Mouse (Mus musculus): ENCODE measurements around the gene Siglec1. TPM values are rescaled to one million over a fixed set of nuclear protein-coding genes. Genes with fewer than 3 reads are reported as not detected.
A peak's percentile ranks its signal among the peaks of the same experiment; 100 is the strongest.
"Not testable (repeated sequence)": the region's sequence is repeated elsewhere in the genome, so short reads cannot be mapped to it uniquely, and the experiment has no call there.

The Siglec1 gene
- polyA plus RNA-seq, 1 experiment from 2014 or later = 0.37 TPM

GRCm38 (mm10) chr2:131044354-131044852 lies 42.2 kb downstream of the Siglec1 start:
- Histone ChIP-seq H3K27ac (ENCODE audit: low read length) (no peak overlapping the region), H3K36me3 (ENCODE audit: control insufficient read depth, insufficient read depth, low read length) (no peaks in the 10 kb centered on the region), H3K9ac (ENCODE audit: low read depth, low read length) (no peak overlapping the region), H3K4me1 (ENCODE audit: control insufficient read depth, insufficient read depth, low read length) (peaks cover 16% of the 10 kb centered on the region), H3K9me3 (ENCODE audit: control insufficient read depth, low read length) (no peaks in the 10 kb centered on the region), H3K4me3 (ENCODE audit: low read length) (no peak overlapping the region; the same call in 1 of the 2 replicates), H3K27me3 (replicated peaks; ENCODE audit: control insufficient read depth, insufficient read depth, low read length) (peaks cover 35% of the 10 kb centered on the region), H3K4me2 (ENCODE audit: low read depth, low read length) (peak overlapping the region; percentile 24; the same call in 1 of the 2 replicates)
- WGBS = 9% methylated on average over 7 of the region's 7 CpGs
- peak; percentile 53 for ATAC-seq

DNA sequence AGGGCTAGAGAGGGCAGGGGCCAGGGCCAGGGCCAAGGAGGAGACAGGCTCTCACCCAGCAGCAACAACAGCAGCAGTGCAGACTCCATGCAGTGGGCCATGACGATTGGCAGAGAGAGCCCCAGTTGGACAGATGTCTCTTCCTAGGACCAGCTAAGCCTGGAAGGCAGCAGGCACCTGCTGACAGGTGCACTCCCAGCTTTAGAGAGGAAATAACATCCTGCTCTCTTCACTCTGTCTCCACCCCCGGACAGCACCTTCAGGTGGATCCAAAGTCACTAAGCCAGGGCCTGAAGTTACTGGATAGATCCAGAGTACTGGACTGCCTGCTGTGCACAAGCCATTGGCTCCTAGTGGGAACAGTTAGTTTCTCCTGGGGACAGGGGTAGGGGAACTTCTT lies 43.6 kb downstream of the Siglec1 start, which contains the start of gene Gfra4:
TSS of gene Gfra4 (minus strand) at position 101 of the 400 bp plus-strand sequence.
- no peak within 1 kb of the TSS for H3K9ac ChIP-seq (ENCODE audit: low read depth, low read length)
- ATAC-seq = no peak
- WGBS = 70% methylated on average over 2 of the region's 2 CpGs
- no peaks in the 10 kb centered on the region for H3K36me3 ChIP-seq (ENCODE audit: control insufficient read depth, insufficient read depth, low read length)
- no peak within 1 kb of the TSS for H3K4me2 ChIP-seq (ENCODE audit: low read depth, low read length)
- no peak within 1 kb of the TSS for H3K27ac ChIP-seq (ENCODE audit: low read length)
- peaks cover 16% of the 10 kb centered on the region for H3K4me1 ChIP-seq (ENCODE audit: control insufficient read depth, insufficient read depth, low read length)
- H3K27me3 ChIP-seq (replicated peaks; ENCODE audit: control insufficient read depth, insufficient read depth, low read length) = peaks cover 37% of the 10 kb centered on the region
- no peaks in the 10 kb centered on the region for H3K9me3 ChIP-seq (ENCODE audit: control insufficient read depth, low read length)
- H3K4me3 ChIP-seq (ENCODE audit: low read length) = no peak within 1 kb of the TSS

- 3% methylated on average over 111 of the region's 115 CpGs for WGBS
- H3K36me3 ChIP-seq (ENCODE audit: control insufficient read depth, insufficient read depth, low read length) = no peaks in the 10 kb centered on the region
- peaks cover 16% of the 10 kb centered on the region for H3K4me1 ChIP-seq (ENCODE audit: control insufficient read depth, insufficient read depth, low read length)
- H3K27ac ChIP-seq (ENCODE audit: low read length) = no peak overlapping the region
- no peaks in the 10 kb centered on the region for H3K9me3 ChIP-seq (ENCODE audit: control insufficient read depth, low read length)
- H3K27me3 ChIP-seq (replicated peaks; ENCODE audit: control insufficient read depth, insufficient read depth, low read length) = peaks cover 37% of the 10 kb centered on the region
- peak overlapping the region; percentile 70 for H3K9ac ChIP-seq (ENCODE audit: low read depth, low read length)
- peak; percentile 31 for ATAC-seq
- peak overlapping the region; percentile 87 for H3K4me2 ChIP-seq (ENCODE audit: low read depth, low read length)
- H3K4me3 ChIP-seq (ENCODE audit: low read length) = peak overlapping the region; percentile 58
Observed at GRCm38 (mm10) chr2:131040854-131041825, 45.4 kb downstream of the Siglec1 start.

DNA sequence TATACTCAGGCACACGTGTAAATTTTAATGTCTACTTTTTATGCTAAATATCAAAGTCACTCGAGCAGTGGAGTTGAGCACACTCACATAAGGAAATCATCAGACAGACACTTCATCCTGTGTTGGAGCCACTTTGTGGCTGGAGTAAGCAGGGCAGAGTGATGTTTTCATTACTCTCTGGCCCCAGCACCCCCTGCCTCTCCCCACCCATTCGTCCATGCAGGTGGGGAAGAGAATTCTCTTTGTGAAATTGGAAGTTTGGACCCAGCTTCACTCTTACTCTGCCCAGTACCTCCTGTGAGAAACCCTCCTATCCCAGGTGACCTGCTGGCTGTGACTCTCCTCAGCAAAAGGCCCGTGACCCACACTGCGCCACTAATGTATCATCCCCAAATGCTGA lies 47.9 kb downstream of the Siglec1 start:
- WGBS = 86% methylated on average over 5 of the region's 5 CpGs
- H3K36me3 ChIP-seq (ENCODE audit: control insufficient read depth, insufficient read depth, low read length) = no peaks in the 10 kb centered on the region
- no peaks in the 10 kb centered on the region for H3K9me3 ChIP-seq (ENCODE audit: control insufficient read depth, low read length)
- no peak overlapping the region for H3K4me3 ChIP-seq (ENCODE audit: low read length)
- H3K9ac ChIP-seq (ENCODE audit: low read depth, low read length) = no peak overlapping the region
- H3K27ac ChIP-seq (ENCODE audit: low read length) = no peak overlapping the region
- peaks cover 8% of the 10 kb centered on the region for H3K4me1 ChIP-seq (ENCODE audit: control insufficient read depth, insufficient read depth, low read length)
- peaks cover 37% of the 10 kb centered on the region for H3K27me3 ChIP-seq (replicated peaks; ENCODE audit: control insufficient read depth, insufficient read depth, low read length)
- H3K4me2 ChIP-seq (ENCODE audit: low read depth, low read length) = no peak overlapping the region
- no peak for ATAC-seq

DNA sequence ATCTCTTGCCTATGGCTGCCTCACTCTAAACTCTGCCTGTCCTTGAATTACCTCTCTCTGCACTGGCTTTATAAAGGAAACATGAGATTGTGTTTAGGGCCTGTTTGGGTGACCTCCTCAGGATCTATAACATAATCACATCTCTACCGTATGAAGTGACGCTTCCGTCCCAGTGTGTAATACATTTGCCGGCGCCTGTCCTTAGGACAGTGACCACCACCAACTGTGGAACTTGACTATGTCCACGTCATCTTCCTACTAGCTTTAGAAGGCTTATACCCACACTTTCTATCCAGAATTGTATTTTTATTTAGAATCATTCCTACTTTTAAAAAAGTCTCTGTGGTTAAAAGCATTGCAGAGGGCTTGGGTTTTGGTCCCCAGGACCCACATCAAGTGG lies 48.4 kb downstream of the Siglec1 start:
- no peak for ATAC-seq
- WGBS = 94% methylated on average over 6 of the region's 6 CpGs
- H3K9me3 ChIP-seq (ENCODE audit: control insufficient read depth, low read length) = no peaks in the 10 kb centered on the region

GRCm38 (mm10) chr2:131037226-131037990 lies 49.2 kb downstream of the Siglec1 start:
- WGBS = 47% methylated on average over 17 of the region's 17 CpGs
- Histone ChIP-seq H3K4me2 (ENCODE audit: low read depth, low read length) (no peak overlapping the region), H3K36me3 (ENCODE audit: control insufficient read depth, insufficient read depth, low read length) (no peaks in the 10 kb centered on the region), H3K27me3 (replicated peaks; ENCODE audit: control insufficient read depth, insufficient read depth, low read length) (peaks cover 31% of the 10 kb centered on the region), H3K4me3 (ENCODE audit: low read length) (no peak overlapping the region), H3K4me1 (ENCODE audit: control insufficient read depth, insufficient read depth, low read length) (peaks cover 8% of the 10 kb centered on the region), H3K27ac (ENCODE audit: low read length) (no peak overlapping the region), H3K9me3 (ENCODE audit: control insufficient read depth, low read length) (no peaks in the 10 kb centered on the region), H3K9ac (ENCODE audit: low read depth, low read length) (no peak overlapping the region)
- no peak for ATAC-seq

More for the DNA sequence above, 48.4 kb downstream of the Siglec1 start:
- Histone ChIP-seq H3K27ac (ENCODE audit: low read length) (no peak overlapping the region), H3K4me1 (ENCODE audit: control insufficient read depth, insufficient read depth, low read length) (peaks cover 8% of the 10 kb centered on the region), H3K4me2 (ENCODE audit: low read depth, low read length) (no peak overlapping the region), H3K27me3 (replicated peaks; ENCODE audit: control insufficient read depth, insufficient read depth, low read length) (peaks cover 37% of the 10 kb centered on the region), H3K36me3 (ENCODE audit: control insufficient read depth, insufficient read depth, low read length) (no peaks in the 10 kb centered on the region), H3K4me3 (ENCODE audit: low read length) (no peak overlapping the region), H3K9ac (ENCODE audit: low read depth, low read length) (no peak overlapping the region)

GRCm38 (mm10) chr2:131036757-131037156 lies 49.8 kb downstream of the Siglec1 start:
- no peak overlapping the region for H3K27ac ChIP-seq (ENCODE audit: low read length)
- peaks cover 25% of the 10 kb centered on the region for H3K27me3 ChIP-seq (replicated peaks; ENCODE audit: control insufficient read depth, insufficient read depth, low read length)
- no peak overlapping the region for H3K4me3 ChIP-seq (ENCODE audit: low read length)
- no peaks in the 10 kb centered on the region for H3K36me3 ChIP-seq (ENCODE audit: control insufficient read depth, insufficient read depth, low read length)
- no peak overlapping the region for H3K9ac ChIP-seq (ENCODE audit: low read depth, low read length)
- no peaks in the 10 kb centered on the region for H3K9me3 ChIP-seq (ENCODE audit: control insufficient read depth, low read length)
- H3K4me2 ChIP-seq (ENCODE audit: low read depth, low read length) = no peak overlapping the region
- no peak for ATAC-seq
- H3K4me1 ChIP-seq (ENCODE audit: control insufficient read depth, insufficient read depth, low read length) = peaks cover 8% of the 10 kb centered on the region

GRCm38 (mm10) chr2:131036343-131036742 lies 50.2 kb downstream of the Siglec1 start:
- no peak overlapping the region for H3K4me3 ChIP-seq (ENCODE audit: low read length)
- no peak overlapping the region for H3K9ac ChIP-seq (ENCODE audit: low read depth, low read length)
- no peaks in the 10 kb centered on the region for H3K36me3 ChIP-seq (ENCODE audit: control insufficient read depth, insufficient read depth, low read length)
- peaks cover 8% of the 10 kb centered on the region for H3K4me1 ChIP-seq (ENCODE audit: control insufficient read depth, insufficient read depth, low read length)
- no peak overlapping the region for H3K4me2 ChIP-seq (ENCODE audit: low read depth, low read length)
- H3K9me3 ChIP-seq (ENCODE audit: control insufficient read depth, low read length) = no peaks in the 10 kb centered on the region
- ATAC-seq = no peak
- no peak overlapping the region for H3K27ac ChIP-seq (ENCODE audit: low read length)
- H3K27me3 ChIP-seq (replicated peaks; ENCODE audit: control insufficient read depth, insufficient read depth, low read length) = peaks cover 21% of the 10 kb centered on the region
- WGBS = 91% methylated on average over 2 of the region's 2 CpGs

- H3K9me3 ChIP-seq (ENCODE audit: control insufficient read depth, low read length); H3K4me3 ChIP-seq (ENCODE audit: low read length); H3K4me2 ChIP-seq (ENCODE audit: low read depth, low read length); H3K36me3 ChIP-seq (ENCODE audit: control insufficient read depth, insufficient read depth, low read length); H3K27me3 ChIP-seq (replicated peaks; ENCODE audit: control insufficient read depth, insufficient read depth, low read length); H3K27ac ChIP-seq (ENCODE audit: low read length); H3K9ac ChIP-seq (ENCODE audit: low read depth, low read length); ATAC-seq; H3K4me1 ChIP-seq (ENCODE audit: control insufficient read depth, insufficient read depth, low read length): not testable (repeated sequence)
- WGBS = 68% methylated on average over 1 of the region's 1 CpGs
Observed at GRCm38 (mm10) chr2:131031406-131031805, 55.2 kb downstream of the Siglec1 start.
